Mouse (Mus musculus): ENCODE measurements at regions not wholly inside any gene's neighbourhood (a gene's known extent, or its start where the extent isn't known, plus 50 kb on each side); places are given as distances from the start of the nearest gene placed in this dataset.
"Not testable (repeated sequence)": the region's sequence is repeated elsewhere in the genome, so short reads cannot be mapped to it uniquely, and the experiment has no call there.

GRCm38 (mm10) chr19:59516957-59517356 lies 58.8 kb downstream of the Emx2 start:
- no peak for DNase-seq (ENCODE audit: low read depth, low spot score)

GRCm38 (mm10) chr19:59519156-59519555 lies 61.0 kb downstream of the Emx2 start:
- DNase-seq (ENCODE audit: low read depth, low spot score), result no peak

- peak; percentile 25 for DNase-seq (ENCODE audit: low read depth, low spot score)
Observed at GRCm38 (mm10) chr19:59522176-59522575, 64.0 kb downstream of the Emx2 start.

GRCm38 (mm10) chr19:59523356-59523755 lies 65.2 kb downstream of the Emx2 start:
- DNase-seq (ENCODE audit: low read depth, low spot score), result no peak

GRCm38 (mm10) chr19:59564101-59564500 lies 105.9 kb downstream of the Emx2 start:
- no peak for DNase-seq (ENCODE audit: low read depth, low spot score)

- no peak for DNase-seq (ENCODE audit: low read depth, low spot score)
Observed at GRCm38 (mm10) chr19:59568907-59569306, 110.7 kb downstream of the Emx2 start.

GRCm38 (mm10) chr19:59569590-59569989 lies 111.4 kb downstream of the Emx2 start:
- not testable (repeated sequence) for DNase-seq (ENCODE audit: low read depth, low spot score)

GRCm38 (mm10) chr19:59574346-59574745 lies 116.2 kb downstream of the Emx2 start:
- no peak for DNase-seq (ENCODE audit: low read depth, low spot score)

- DNase-seq (ENCODE audit: low read depth, low spot score), result no peak
Observed at GRCm38 (mm10) chr19:59577886-59578285, 119.7 kb downstream of the Emx2 start.

GRCm38 (mm10) chr19:59579676-59580075 lies 121.5 kb downstream of the Emx2 start:
- no peak for DNase-seq (ENCODE audit: low read depth, low spot score)

GRCm38 (mm10) chr19:59585835-59586234 lies 127.7 kb downstream of the Emx2 start:
- DNase-seq (ENCODE audit: low read depth, low spot score), result peak; percentile 25

GRCm38 (mm10) chr19:59587303-59587702 lies 129.1 kb downstream of the Emx2 start:
- peak; percentile 55 for DNase-seq (ENCODE audit: low read depth, low spot score)

- no peak for DNase-seq (ENCODE audit: low read depth, low spot score)
Observed at GRCm38 (mm10) chr19:59588068-59588522, 129.9 kb downstream of the Emx2 start.

- no peak for DNase-seq (ENCODE audit: low read depth, low spot score)
Observed at GRCm38 (mm10) chr19:59590021-59590420, 131.8 kb downstream of the Emx2 start.

- no peak for DNase-seq (ENCODE audit: low read depth, low spot score)
Observed at GRCm38 (mm10) chr19:59592060-59592459, 133.9 kb downstream of the Emx2 start.

GRCm38 (mm10) chr19:59624288-59624795 lies 166.2 kb downstream of the Emx2 start:
- DNase-seq (ENCODE audit: low read depth, low spot score), result no peak

- no peak for DNase-seq (ENCODE audit: low read depth, low spot score)
Observed at GRCm38 (mm10) chr19:59627681-59628080, 169.5 kb downstream of the Emx2 start.

- DNase-seq (ENCODE audit: low read depth, low spot score), result no peak
Observed at GRCm38 (mm10) chr19:59628296-59629160, 170.4 kb downstream of the Emx2 start.

GRCm38 (mm10) chr19:59629161-59629445 lies 170.9 kb downstream of the Emx2 start:
- DNase-seq (ENCODE audit: low read depth, low spot score), result no peak

- DNase-seq (ENCODE audit: low read depth, low spot score), result no peak
Observed at GRCm38 (mm10) chr19:59630095-59630494, 171.9 kb downstream of the Emx2 start.

GRCm38 (mm10) chr19:59630706-59631105 lies 172.5 kb downstream of the Emx2 start:
- DNase-seq (ENCODE audit: low read depth, low spot score), result no peak

GRCm38 (mm10) chr19:59631541-59631940 lies 173.4 kb downstream of the Emx2 start:
- no peak for DNase-seq (ENCODE audit: low read depth, low spot score)

- peak; percentile 65 for DNase-seq (ENCODE audit: low read depth, low spot score)
Observed at GRCm38 (mm10) chr19:59636271-59636670, 178.1 kb downstream of the Emx2 start.
